Mouse (Mus musculus): ENCODE measurements at regions not wholly inside any gene's neighbourhood (a gene's known extent, or its start where the extent isn't known, plus 50 kb on each side); places are given as distances from the start of the nearest gene placed in this dataset.

DNA sequence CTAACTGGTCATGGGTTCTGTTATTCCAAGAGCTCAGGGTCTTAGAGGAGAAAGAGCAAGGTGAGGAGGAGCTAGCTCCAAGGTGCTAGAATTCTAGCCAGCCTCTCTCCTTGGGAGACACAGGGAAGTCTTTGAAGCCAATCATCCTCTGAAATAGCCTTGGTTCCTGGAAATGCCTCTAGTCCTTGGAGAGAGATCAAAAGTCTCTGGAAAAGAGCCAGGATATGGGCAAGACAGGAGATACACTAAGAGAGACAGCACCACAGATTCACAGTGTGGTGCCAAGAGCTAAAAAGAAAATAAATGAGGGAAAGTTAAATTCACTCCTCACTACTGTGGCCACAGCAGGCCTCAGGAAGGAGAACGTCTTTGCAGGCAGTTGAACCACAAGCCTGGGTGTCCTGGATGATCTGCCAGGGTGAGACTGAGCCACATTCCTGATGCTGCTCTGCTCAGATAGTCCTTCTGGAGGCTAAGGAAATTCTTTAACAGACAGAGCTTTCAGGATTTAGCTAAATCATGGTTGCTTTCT is 589.6 kb downstream of the Insc start:
- Histone ChIP-seq H3K9ac (no peak overlapping the region), H3K36me3 (no peaks in the 10 kb centered on the region), H3K4me3 (no peak overlapping the region), H3K4me2 (no peak overlapping the region), H3K9me3 (peaks cover 8% of the 10 kb centered on the region; the same call in 1 of the 2 replicates), H3K27ac (no peak overlapping the region), H3K27me3 (no peaks in the 10 kb centered on the region), H3K4me1 (replicated peaks) (no peaks in the 10 kb centered on the region)
- no peak for ATAC-seq (ENCODE audit: low FRiP score)
- 81% methylated on average over 1 of the region's 1 CpGs for WGBS

DNA sequence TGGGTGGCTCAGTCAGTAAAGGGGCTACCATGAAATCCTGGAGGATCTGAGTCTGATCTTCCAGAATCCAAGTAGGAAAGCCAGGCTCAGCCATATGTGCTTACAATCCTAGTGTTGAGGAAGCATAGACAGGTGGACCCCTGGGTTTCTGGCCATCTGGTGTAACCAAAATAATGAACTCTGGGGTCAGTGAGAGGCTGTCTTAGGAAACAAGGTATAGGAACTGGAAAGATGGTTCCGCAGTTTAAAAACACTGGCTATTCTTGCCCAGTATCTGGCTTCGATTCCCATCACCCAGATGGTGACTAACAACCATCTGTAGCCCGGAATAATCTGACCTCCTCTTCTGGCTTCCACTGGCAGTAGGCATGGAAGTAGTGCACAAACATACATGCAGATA is 591.6 kb downstream of the Insc start:
- Histone ChIP-seq H3K4me2 (no peak overlapping the region), H3K9me3 (peaks cover 8% of the 10 kb centered on the region; the same call in 1 of the 2 replicates), H3K9ac (no peak overlapping the region), H3K4me3 (no peak overlapping the region), H3K4me1 (replicated peaks) (0 out of 2 replicates have a peak, but pooled peaks cover under 1% of the 10 kb centered on the region), H3K36me3 (no peaks in the 10 kb centered on the region), H3K27me3 (no peaks in the 10 kb centered on the region), H3K27ac (no peak overlapping the region)
- WGBS, result 93% methylated on average over 3 of the region's 3 CpGs
- ATAC-seq (ENCODE audit: low FRiP score), result no peak

DNA sequence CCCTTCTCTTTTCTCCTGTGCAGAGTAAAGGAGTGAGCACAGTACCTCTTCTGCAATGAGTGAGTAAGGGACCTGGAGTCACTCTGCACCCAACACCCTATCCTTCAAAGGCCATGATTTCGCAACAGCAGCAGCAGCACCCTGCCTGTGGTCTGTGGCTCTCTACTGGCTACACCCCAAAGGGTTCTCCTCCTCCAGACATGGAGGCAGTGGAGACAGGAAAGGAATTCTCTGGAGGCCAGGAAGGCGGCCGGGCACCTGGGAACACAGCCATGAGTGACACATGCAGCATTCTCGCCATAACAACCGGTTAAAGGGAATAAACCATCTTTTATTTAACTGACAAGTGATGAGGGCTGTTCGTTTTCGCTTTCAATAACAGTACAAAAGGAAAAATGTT is 596.7 kb downstream of the Insc start:
- Histone ChIP-seq H3K4me1 (replicated peaks) (0 out of 2 replicates have a peak, but pooled peaks cover 5% of the 10 kb centered on the region), H3K4me3 (no peak overlapping the region), H3K27me3 (no peaks in the 10 kb centered on the region), H3K9ac (no peak overlapping the region), H3K36me3 (no peaks in the 10 kb centered on the region), H3K9me3 (peaks cover 8% of the 10 kb centered on the region; the same call in 1 of the 2 replicates), H3K27ac (no peak overlapping the region), H3K4me2 (no peak overlapping the region)
- no peak for ATAC-seq (ENCODE audit: low FRiP score)
- 58% methylated on average over 7 of the region's 7 CpGs for WGBS

DNA sequence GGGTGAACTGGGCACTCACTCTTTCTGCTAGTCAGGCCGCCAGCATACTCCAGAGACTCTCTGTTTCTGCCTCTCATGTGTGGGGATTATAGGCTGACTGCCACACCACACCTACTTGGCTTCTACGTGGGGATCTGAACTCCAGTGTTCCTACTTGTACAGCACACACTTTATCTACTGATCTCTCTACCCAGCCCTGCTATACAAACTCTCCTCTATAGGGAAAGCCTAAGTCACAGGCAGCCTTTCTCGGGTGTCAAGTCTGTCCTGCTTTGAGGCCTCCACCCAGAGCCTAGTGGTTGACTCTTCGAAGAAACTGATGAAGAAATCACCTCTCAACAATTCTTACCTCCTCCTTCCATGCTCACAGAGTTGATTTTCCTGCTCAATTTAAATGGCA is 597.5 kb downstream of the Insc start:
- Histone ChIP-seq H3K4me2 (no peak overlapping the region), H3K36me3 (no peaks in the 10 kb centered on the region), H3K9ac (no peak overlapping the region), H3K9me3 (peaks cover 8% of the 10 kb centered on the region; the same call in 1 of the 2 replicates), H3K4me3 (no peak overlapping the region), H3K4me1 (replicated peaks) (0 out of 2 replicates have a peak, but pooled peaks cover 5% of the 10 kb centered on the region), H3K27me3 (no peaks in the 10 kb centered on the region), H3K27ac (no peak overlapping the region)
- ATAC-seq (ENCODE audit: low FRiP score), result no peak
- 76% methylated on average over 4 of the region's 4 CpGs for WGBS

DNA sequence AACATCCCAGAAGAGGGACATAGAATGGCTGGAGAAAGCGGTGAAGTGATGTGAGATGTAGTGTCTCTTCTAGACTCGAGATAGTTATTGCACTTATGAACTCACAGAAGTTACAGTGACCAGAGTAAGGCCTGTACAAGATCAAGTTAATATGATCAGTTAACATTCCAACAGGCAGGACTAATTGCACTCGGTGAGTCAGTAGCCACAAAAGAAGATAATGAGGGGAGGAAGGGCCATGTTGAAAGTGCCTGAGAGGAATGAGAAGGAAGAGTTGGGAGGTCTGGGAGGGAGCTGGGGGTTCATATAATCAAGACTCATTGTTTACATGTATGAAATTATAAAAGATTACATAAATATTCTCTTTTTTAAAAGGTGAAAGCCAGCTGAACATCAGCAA is 602.3 kb downstream of the Insc start:
- Histone ChIP-seq H3K27ac (no peak overlapping the region), H3K4me2 (no peak overlapping the region), H3K36me3 (no peaks in the 10 kb centered on the region), H3K27me3 (no peaks in the 10 kb centered on the region), H3K4me1 (replicated peaks) (no peaks in the 10 kb centered on the region), H3K4me3 (no peak overlapping the region), H3K9ac (no peak overlapping the region), H3K9me3 (no peaks in the 10 kb centered on the region)
- WGBS, result 85% methylated on average over 3 of the region's 3 CpGs
- no peak for ATAC-seq (ENCODE audit: low FRiP score)

DNA sequence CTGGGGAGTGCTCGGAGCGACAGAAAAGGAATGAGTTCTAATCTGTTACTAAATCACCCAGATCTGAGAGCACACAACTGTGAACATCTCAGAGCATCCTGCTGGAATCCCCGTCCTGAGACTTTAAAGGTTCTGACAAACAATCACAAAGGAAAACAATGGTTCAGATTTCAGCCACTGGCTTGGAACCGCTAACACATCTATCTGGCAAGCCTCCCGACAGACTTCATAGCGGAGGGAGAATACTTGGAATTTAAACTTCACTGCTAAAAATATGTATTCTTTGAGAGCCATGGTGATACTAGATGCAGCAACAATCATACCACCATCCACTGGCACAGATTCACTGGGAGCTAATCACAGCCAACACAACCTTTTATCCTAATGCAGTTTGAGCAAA is 615.2 kb downstream of the Insc start:
- H3K27me3 ChIP-seq, result no peaks in the 10 kb centered on the region
- no peaks in the 10 kb centered on the region for H3K9me3 ChIP-seq
- no peak for ATAC-seq (ENCODE audit: low FRiP score)
- no peaks in the 10 kb centered on the region for H3K4me1 ChIP-seq (replicated peaks)
- H3K36me3 ChIP-seq, result no peaks in the 10 kb centered on the region
- no peak overlapping the region for H3K9ac ChIP-seq
- no peak overlapping the region for H3K4me2 ChIP-seq
- 79% methylated on average over 6 of the region's 6 CpGs for WGBS
- no peak overlapping the region for H3K27ac ChIP-seq
- H3K4me3 ChIP-seq, result no peak overlapping the region

DNA sequence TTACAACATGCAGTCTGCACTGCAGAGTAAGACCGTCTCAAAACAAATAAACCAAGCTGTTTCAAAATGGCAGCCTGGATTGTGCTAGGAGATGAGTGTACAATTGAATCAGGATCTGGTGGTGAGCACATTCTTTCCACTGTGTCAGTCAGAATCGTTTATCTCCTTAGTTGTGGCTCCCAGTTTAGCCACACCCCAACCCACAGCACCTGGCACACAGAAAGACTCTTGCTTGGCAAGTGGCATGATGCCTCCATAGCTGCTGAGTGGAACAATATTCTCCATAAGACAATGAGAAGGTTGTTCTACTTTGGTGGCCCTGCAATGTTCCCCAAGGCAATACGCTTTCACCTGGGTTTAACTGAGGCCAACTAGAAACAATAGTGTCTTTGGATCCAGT is 616.6 kb downstream of the Insc start:
- Histone ChIP-seq H3K4me1 (replicated peaks) (no peaks in the 10 kb centered on the region), H3K4me2 (no peak overlapping the region), H3K9me3 (no peaks in the 10 kb centered on the region), H3K27ac (no peak overlapping the region), H3K36me3 (no peaks in the 10 kb centered on the region), H3K9ac (no peak overlapping the region), H3K4me3 (no peak overlapping the region), H3K27me3 (peaks cover under 1% of the 10 kb centered on the region; the same call in 1 of the 2 replicates)
- ATAC-seq (ENCODE audit: low FRiP score), result no peak
- 87% methylated on average over 3 of the region's 3 CpGs for WGBS

DNA sequence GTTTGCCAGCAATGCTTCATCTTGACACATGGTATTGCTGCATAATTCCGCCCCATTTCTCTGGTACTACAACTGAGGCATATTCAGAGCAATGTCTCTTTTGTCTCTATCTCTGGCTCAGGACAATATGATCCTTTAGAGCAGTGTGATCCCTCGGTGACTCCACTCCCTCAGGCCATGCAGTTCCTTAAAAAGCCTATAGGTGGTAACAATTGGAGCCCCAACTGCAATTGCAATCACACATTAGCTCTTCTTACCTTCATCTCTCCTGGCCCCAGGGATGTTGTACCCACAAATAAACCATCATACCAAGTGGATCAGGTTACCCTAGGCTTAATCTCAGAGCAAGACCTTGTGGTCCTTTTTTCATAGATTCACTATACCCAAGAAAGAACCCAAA is 618.6 kb downstream of the Insc start:
- no peaks in the 10 kb centered on the region for H3K9me3 ChIP-seq
- WGBS, result 81% methylated on average over 2 of the region's 2 CpGs
- no peak for ATAC-seq (ENCODE audit: low FRiP score)
- H3K27me3 ChIP-seq, result peaks cover 3% of the 10 kb centered on the region; the same call in 1 of the 2 replicates
- H3K27ac ChIP-seq, result no peak overlapping the region
- peaks cover 6% of the 10 kb centered on the region; the same call in 1 of the 2 replicates for H3K4me1 ChIP-seq (replicated peaks)
- no peak overlapping the region for H3K4me2 ChIP-seq
- no peak overlapping the region for H3K9ac ChIP-seq
- H3K36me3 ChIP-seq, result no peaks in the 10 kb centered on the region
- no peak overlapping the region for H3K4me3 ChIP-seq

DNA sequence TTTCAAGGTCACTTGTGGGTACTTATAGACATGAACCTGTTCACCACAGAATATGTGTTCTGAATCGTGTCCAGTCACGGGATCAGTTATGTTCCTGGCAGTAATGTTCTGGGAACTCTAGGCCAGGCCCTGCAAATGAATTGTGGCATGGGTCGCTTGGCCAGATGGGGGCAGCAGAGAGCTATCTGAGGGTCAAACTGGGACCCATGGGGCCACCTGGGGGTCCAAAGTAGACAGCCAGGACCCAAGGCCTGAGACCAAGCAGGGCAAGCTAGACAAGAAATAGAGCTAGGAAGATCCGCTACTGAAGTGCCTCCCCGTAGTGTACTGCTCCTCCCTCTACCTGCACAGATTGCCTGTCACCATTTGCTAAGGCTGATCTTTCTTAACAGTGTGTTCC is 623.4 kb downstream of the Insc start:
- Histone ChIP-seq H3K4me2 (no peak overlapping the region), H3K9me3 (no peaks in the 10 kb centered on the region), H3K4me1 (replicated peaks) (peaks cover 17% of the 10 kb centered on the region), H3K9ac (no peak overlapping the region), H3K27ac (no peak overlapping the region), H3K36me3 (no peaks in the 10 kb centered on the region), H3K4me3 (no peak overlapping the region), H3K27me3 (peaks cover 3% of the 10 kb centered on the region; the same call in 1 of the 2 replicates)
- ATAC-seq (ENCODE audit: low FRiP score), result no peak
- WGBS, result 43% methylated on average over 5 of the region's 5 CpGs

DNA sequence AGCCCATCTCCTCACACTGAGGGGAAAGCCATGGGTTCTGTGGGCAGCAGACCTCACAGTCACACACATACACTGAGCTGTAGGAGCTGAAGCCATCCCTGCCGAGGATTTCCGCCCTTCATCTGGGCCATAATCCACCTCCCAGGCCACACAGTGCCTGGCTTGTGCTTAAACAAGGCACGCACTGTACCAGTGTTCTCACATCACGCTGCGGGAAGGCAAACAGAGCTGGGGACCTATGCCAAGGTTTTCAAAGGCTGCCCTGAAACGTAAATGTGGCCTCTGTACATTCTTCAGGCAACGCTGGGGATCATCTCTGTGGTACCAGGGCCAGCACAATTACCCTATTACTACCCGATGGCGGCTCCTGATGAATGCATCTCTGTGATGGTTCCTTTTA is 627.6 kb downstream of the Insc start:
- no peaks in the 10 kb centered on the region for H3K9me3 ChIP-seq
- H3K27me3 ChIP-seq, result no peaks in the 10 kb centered on the region
- 48% methylated on average over 9 of the region's 9 CpGs for WGBS
- peak; percentile 74 for ATAC-seq (ENCODE audit: low FRiP score)
- no peak overlapping the region for H3K4me3 ChIP-seq
- no peak overlapping the region; the same call in 1 of the 2 replicates for H3K27ac ChIP-seq
- no peak overlapping the region for H3K9ac ChIP-seq
- peaks cover 13% of the 10 kb centered on the region for H3K4me1 ChIP-seq (replicated peaks)
- no peak overlapping the region for H3K4me2 ChIP-seq
- no peaks in the 10 kb centered on the region for H3K36me3 ChIP-seq

DNA sequence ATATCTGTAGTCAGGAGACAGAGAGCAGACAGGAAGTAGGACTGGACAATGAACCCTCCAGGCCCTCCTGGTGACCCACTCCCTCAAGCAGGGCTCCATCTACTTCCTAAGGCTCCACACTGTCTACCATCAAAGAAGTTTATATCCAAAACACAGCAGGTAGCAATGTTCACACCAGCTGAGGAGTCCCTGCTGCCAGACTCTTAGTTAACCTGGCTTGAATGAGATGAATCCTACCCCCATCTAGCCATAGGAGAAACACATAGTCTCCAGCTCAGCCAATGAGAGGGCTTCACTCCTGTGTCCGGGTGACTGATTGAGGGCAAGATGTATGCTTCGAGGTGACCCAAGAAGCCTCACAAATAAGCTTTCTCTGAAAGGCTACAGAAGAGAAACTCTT is 629.4 kb downstream of the Insc start:
- Histone ChIP-seq H3K4me3 (no peak overlapping the region), H3K36me3 (no peaks in the 10 kb centered on the region), H3K4me1 (replicated peaks) (peaks cover 11% of the 10 kb centered on the region; the same call in 1 of the 2 replicates), H3K9ac (no peak overlapping the region), H3K9me3 (no peaks in the 10 kb centered on the region), H3K27ac (no peak overlapping the region), H3K27me3 (no peaks in the 10 kb centered on the region), H3K4me2 (no peak overlapping the region)
- 66% methylated on average over 2 of the region's 2 CpGs for WGBS
- no peak for ATAC-seq (ENCODE audit: low FRiP score)

DNA sequence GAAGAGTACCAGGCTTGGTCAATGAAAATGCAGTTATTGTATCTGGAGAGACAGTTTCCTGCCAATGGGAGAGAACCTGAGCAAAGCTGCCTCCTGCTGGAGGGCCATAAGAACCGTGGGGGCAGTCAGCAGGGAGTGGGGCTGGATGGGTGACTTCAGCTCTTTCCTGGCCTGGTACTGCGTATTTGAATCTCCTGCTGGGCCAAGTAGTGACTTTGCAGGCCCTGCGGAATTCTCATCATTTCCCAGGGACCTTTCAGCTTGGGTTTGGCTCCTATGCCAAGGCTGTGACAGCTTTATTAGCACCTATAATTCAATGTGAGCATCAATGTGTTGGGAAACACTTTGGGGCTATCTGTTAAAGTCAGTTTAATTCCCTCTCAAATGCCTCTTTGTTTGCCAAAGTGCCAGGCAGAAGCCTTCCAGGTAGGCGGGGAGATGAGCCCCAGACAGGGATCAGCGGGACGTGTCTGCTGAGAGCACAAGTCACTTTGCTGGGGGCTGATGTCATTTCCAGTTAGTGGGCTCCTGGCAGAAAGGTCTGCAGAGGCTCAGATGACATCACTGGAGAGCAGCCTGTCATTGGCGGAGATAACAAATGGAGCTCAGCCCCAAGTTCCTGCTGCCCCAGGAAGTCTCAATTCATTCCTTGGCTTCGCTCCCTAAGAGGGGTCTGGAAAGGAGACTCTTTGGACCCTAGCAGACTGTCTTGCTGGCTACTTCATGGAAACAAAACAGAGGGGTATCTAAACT is 630.5 kb downstream of the Insc start:
- ATAC-seq (ENCODE audit: low FRiP score), result no peak
- Histone ChIP-seq H3K4me2 (no peak overlapping the region), H3K4me3 (no peak overlapping the region), H3K27me3 (no peaks in the 10 kb centered on the region), H3K9me3 (no peaks in the 10 kb centered on the region), H3K27ac (no peak overlapping the region), H3K9ac (no peak overlapping the region), H3K36me3 (no peaks in the 10 kb centered on the region), H3K4me1 (replicated peaks) (peaks cover 11% of the 10 kb centered on the region; the same call in 1 of the 2 replicates)
- WGBS, result 78% methylated on average over 8 of the region's 8 CpGs

DNA sequence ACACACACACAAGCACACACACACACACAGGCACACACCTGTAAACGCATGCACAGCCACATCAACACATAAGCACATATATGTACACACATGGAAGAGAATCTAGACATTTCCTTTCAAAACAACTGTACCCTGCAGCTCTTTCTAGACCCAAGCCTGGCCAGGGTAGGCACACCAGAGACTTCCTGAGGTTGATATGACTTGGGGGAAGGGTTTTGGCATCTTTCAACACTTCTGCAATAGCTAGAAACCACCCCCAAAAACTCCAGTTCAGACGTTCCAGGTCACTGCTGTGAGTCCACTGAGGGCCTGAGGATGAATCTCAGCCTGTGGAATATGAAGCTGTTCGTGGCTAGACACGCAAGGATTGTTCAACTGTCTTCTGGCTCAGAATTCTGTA is 632.6 kb downstream of the Insc start:
- Histone ChIP-seq H3K9me3 (no peaks in the 10 kb centered on the region), H3K27ac (no peak overlapping the region), H3K4me1 (replicated peaks) (peaks cover 5% of the 10 kb centered on the region; the same call in 1 of the 2 replicates), H3K4me3 (no peak overlapping the region), H3K4me2 (no peak overlapping the region), H3K9ac (no peak overlapping the region), H3K36me3 (no peaks in the 10 kb centered on the region), H3K27me3 (no peaks in the 10 kb centered on the region)
- WGBS, result 83% methylated on average over 4 of the region's 4 CpGs
- ATAC-seq (ENCODE audit: low FRiP score), result no peak
